Mouse (Mus musculus): Measurements from ENCODE around the gene Clk4.

- TF ChIP-seq ZC3H11A (IDR thresholded peaks at IDR 0.05; ENCODE audit: borderline replicate concordance, low read depth, low read length) (no peak), CHD2 (IDR thresholded peaks at IDR 0.05; ENCODE audit: low read depth, low read length) (no peak), ZNF384 (IDR thresholded peaks at IDR 0.05; ENCODE audit: low read depth, low read length) (no peak)
Measured at GRCm38 (mm10) chr11:51257006-51257405, 4.5 kb upstream of the Clk4 start.

Measured in ES-E14 (cell line).